Mouse (Mus musculus) erythroblast, adult 5-6 weeks (primary cell): ENCODE data around the gene Igfbp7. TPM values are rescaled to one million over a fixed set of nuclear protein-coding genes. Genes with fewer than 3 reads are reported as not detected.

Experiments used
- ATAC-seq: replicated peaks from 2 replicates; pipeline ENCODE4 v1.8.0; 2016; ENCODE audit warnings: moderate number of reproducible peaks, mild to moderate bottlenecking, moderate TSS enrichment, inconsistent platforms; ENCODE audit not compliant: poor library complexity, low FRiP score, severe bottlenecking
- total RNA-seq, 2 experiments: library from RNA; stranded (forward) in 1 of 2; stranded (reverse) in 1 of 2; fragments of 150-400 nt in 1 of 2; fragments of 200-764, 138-1000 nt in 1 of 2; gene quantifications; 2 replicates each; pipeline versions ENCODE4 v1.2.3 to v1.2.4; 2015 to 2017; ENCODE audit warnings: low replicate concordance in 2 of 2

Gene Igfbp7
- total RNA-seq, 2 experiments from 2014 or later: 0.77 TPM; not detected in 1

- ATAC-seq: no peak
These were observed 50.3 kb downstream of the Igfbp7 start for GRCm38 (mm10) chr5:77357405-77358149.

GRCm38 (mm10) chr5:77355307-77356265 lies 52.3 kb downstream of the Igfbp7 start:
- no peak for ATAC-seq

- ATAC-seq: peak; percentile 68
These were observed 53.5 kb downstream of the Igfbp7 start for GRCm38 (mm10) chr5:77354361-77354787.

- ATAC-seq: no peak
These were observed 56.1 kb downstream of the Igfbp7 start for GRCm38 (mm10) chr5:77351691-77352090.

- no peak for ATAC-seq
These were observed 57.7 kb downstream of the Igfbp7 start for GRCm38 (mm10) chr5:77349971-77350658.

GRCm38 (mm10) chr5:77348901-77349300 lies 58.9 kb downstream of the Igfbp7 start:
- ATAC-seq: no peak

GRCm38 (mm10) chr5:77340033-77340432 lies 67.8 kb downstream of the Igfbp7 start:
- no peak for ATAC-seq

- no peak for ATAC-seq
These were observed 77.7 kb downstream of the Igfbp7 start for GRCm38 (mm10) chr5:77330154-77330553.

GRCm38 (mm10) chr5:77324936-77325335 lies 82.9 kb downstream of the Igfbp7 start:
- no peak for ATAC-seq

GRCm38 (mm10) chr5:77314986-77315385 lies 92.9 kb downstream of the Igfbp7 start:
- ATAC-seq: no peak

- ATAC-seq: no peak
These were observed 93.6 kb downstream of the Igfbp7 start for GRCm38 (mm10) chr5:77314206-77314605.

GRCm38 (mm10) chr5:77309924-77310772 lies 97.7 kb downstream of the Igfbp7 start, which contains the start of the genes Noa1 and Polr2b:
Noa1 (minus strand) TSS chr5:77310084.
Polr2b (plus strand) TSS chr5:77310147.
- peak; percentile 94 for ATAC-seq

GRCm38 (mm10) chr5:77309051-77309906 lies 98.6 kb downstream of the Igfbp7 start:
- peak; percentile 9 for ATAC-seq

GRCm38 (mm10) chr5:77307821-77308553 lies 99.9 kb downstream of the Igfbp7 start:
- no peak for ATAC-seq

- ATAC-seq: no peak
These were observed 106.4 kb downstream of the Igfbp7 start for GRCm38 (mm10) chr5:77301296-77301903.

GRCm38 (mm10) chr5:77299486-77299885 lies 108.4 kb downstream of the Igfbp7 start:
- no peak for ATAC-seq
